15 mouse cellular contexts compared by ENCODE assay signal in genomic region chr11:65349013-65349412, GRCm38 (mm10).
A peak's percentile ranks its signal among the peaks of the same experiment; 100 is the strongest.
DNase-seq lines count a peak whose midpoint lies in the region; ATAC-seq and TF ChIP-seq lines count a peak whose summit lies in the region.
"Had no signal": no experiment of that assay in that cellular context is flagged by ENCODE, and none has a peak within 500 bp of the region (broad histone marks: within the 10 kb centered on the region; RNA-seq: fewer than 3 reads in every experiment).

No protein-coding gene starts in this region.

- H3K36me3 ChIP-seq in heart, embryonic 11.5 days (ENCODE audit: control insufficient read depth, insufficient read depth, low read length), result no peaks in the 10 kb centered on the region
- no peaks in the 10 kb centered on the region for H3K36me3 ChIP-seq in midbrain, postnatal 0 days (ENCODE audit: insufficient read depth, low read length)
- no peaks in the 10 kb centered on the region for H3K36me3 ChIP-seq in midbrain, embryonic 16.5 days (ENCODE audit: control insufficient read depth, insufficient read depth, low read length)
- no peaks in the 10 kb centered on the region for H3K36me3 ChIP-seq in heart, embryonic 15.5 days
- H3K36me3 ChIP-seq in limb, embryonic 11.5 days (ENCODE audit: control insufficient read depth, insufficient read depth, low read length), result no peaks in the 10 kb centered on the region
- H3K36me3 ChIP-seq: embryonic facial prominence, embryonic 13.5 days; forebrain, embryonic 10.5 days; kidney, embryonic 15.5 days had no signal

- peak; percentile 37 for TF ChIP-seq CTCF in midbrain, postnatal 0 days (IDR thresholded peaks at IDR 0.05)

- no peak overlapping the region for H3K4me3 ChIP-seq in heart, embryonic 11.5 days (ENCODE audit: low read depth, low read length)
- no peak overlapping the region for H3K4me3 ChIP-seq in midbrain, postnatal 0 days (ENCODE audit: low read depth, low read length)
- H3K4me3 ChIP-seq in midbrain, embryonic 16.5 days (ENCODE audit: low read depth, low read length), result no peak overlapping the region
- H3K4me3 ChIP-seq in heart, embryonic 15.5 days, result no peak overlapping the region
- H3K4me3 ChIP-seq in limb, embryonic 11.5 days (ENCODE audit: low read depth, low read length), result no peak overlapping the region
- H3K4me3 ChIP-seq: embryonic facial prominence, embryonic 13.5 days; forebrain, embryonic 10.5 days; kidney, embryonic 15.5 days had no signal

- WGBS in heart, embryonic 11.5 days (ENCODE audit: insufficient replicate concordance), result 26% methylated on average over 5 of the region's 5 CpGs
- WGBS in midbrain, postnatal 0 days, result 60% methylated on average over 5 of the region's 5 CpGs
- WGBS in midbrain, embryonic 16.5 days, result 51% methylated on average over 5 of the region's 5 CpGs
- 24% methylated on average over 5 of the region's 5 CpGs for WGBS in heart, embryonic 15.5 days
- 48% methylated on average over 5 of the region's 5 CpGs for WGBS in limb, embryonic 11.5 days

- peaks cover 4% of the 10 kb centered on the region; the same call in 1 of the 2 replicates for H3K4me1 ChIP-seq in heart, embryonic 11.5 days (ENCODE audit: control insufficient read depth, insufficient read depth, low read length)
- H3K4me1 ChIP-seq in midbrain, postnatal 0 days (ENCODE audit: insufficient read depth, low read length), result no peaks in the 10 kb centered on the region
- no peaks in the 10 kb centered on the region for H3K4me1 ChIP-seq in midbrain, embryonic 16.5 days (ENCODE audit: control insufficient read depth, insufficient read depth, low read length)
- H3K4me1 ChIP-seq in heart, embryonic 15.5 days (replicated peaks), result peaks cover 15% of the 10 kb centered on the region
- H3K4me1 ChIP-seq in limb, embryonic 11.5 days (ENCODE audit: control insufficient read depth, insufficient read depth, low read length), result peaks cover 10% of the 10 kb centered on the region; the same call in 1 of the 2 replicates
- H3K4me1 ChIP-seq: forebrain, embryonic 10.5 days; kidney, embryonic 15.5 days had no signal

- no peak overlapping the region for H3K9ac ChIP-seq in heart, embryonic 11.5 days (ENCODE audit: low read depth, low read length)
- H3K9ac ChIP-seq in midbrain, postnatal 0 days (replicated peaks; ENCODE audit: low read length, poor library complexity, severe bottlenecking), result no peak overlapping the region
- H3K9ac ChIP-seq in midbrain, embryonic 16.5 days (ENCODE audit: low read depth, low read length), result no peak overlapping the region
- H3K9ac ChIP-seq in heart, embryonic 15.5 days, result no peak overlapping the region
- H3K9ac ChIP-seq in limb, embryonic 11.5 days (ENCODE audit: low read length), result no peak overlapping the region
- H3K9ac ChIP-seq: embryonic facial prominence, embryonic 13.5 days; kidney, embryonic 15.5 days had no signal

- no peak overlapping the region for H3K4me2 ChIP-seq in heart, embryonic 11.5 days
- H3K4me2 ChIP-seq in midbrain, postnatal 0 days (ENCODE audit: low read depth, low read length, poor library complexity, severe bottlenecking), result no peak overlapping the region
- H3K4me2 ChIP-seq in midbrain, embryonic 16.5 days (ENCODE audit: low read length), result no peak overlapping the region
- no peak overlapping the region for H3K4me2 ChIP-seq in heart, embryonic 15.5 days
- H3K4me2 ChIP-seq in limb, embryonic 11.5 days (ENCODE audit: low read depth, severe bottlenecking), result no peak overlapping the region
- H3K4me2 ChIP-seq: embryonic facial prominence, embryonic 13.5 days; kidney, embryonic 15.5 days had no signal

- no peaks in the 10 kb centered on the region for H3K9me3 ChIP-seq in heart, embryonic 11.5 days (replicated peaks; ENCODE audit: control insufficient read depth, low read length)
- no peaks in the 10 kb centered on the region for H3K9me3 ChIP-seq in midbrain, postnatal 0 days (ENCODE audit: low read length)
- no peaks in the 10 kb centered on the region for H3K9me3 ChIP-seq in midbrain, embryonic 16.5 days (replicated peaks; ENCODE audit: control insufficient read depth, low read length, poor library complexity, severe bottlenecking)
- H3K9me3 ChIP-seq in heart, embryonic 15.5 days (replicated peaks), result no peaks in the 10 kb centered on the region
- H3K9me3 ChIP-seq in limb, embryonic 11.5 days (ENCODE audit: control insufficient read depth, low read length), result no peaks in the 10 kb centered on the region
- H3K9me3 ChIP-seq: embryonic facial prominence, embryonic 13.5 days; forebrain, embryonic 10.5 days; kidney, embryonic 15.5 days had no signal

- no peaks in the 10 kb centered on the region for H3K27me3 ChIP-seq in heart, embryonic 11.5 days (ENCODE audit: control insufficient read depth, insufficient read depth, low read length)
- H3K27me3 ChIP-seq in midbrain, postnatal 0 days (ENCODE audit: insufficient read depth, low read length), result no peaks in the 10 kb centered on the region
- H3K27me3 ChIP-seq in midbrain, embryonic 16.5 days (ENCODE audit: control insufficient read depth, insufficient read depth, low read depth, low read length), result no peaks in the 10 kb centered on the region
- no peaks in the 10 kb centered on the region for H3K27me3 ChIP-seq in heart, embryonic 15.5 days
- no peaks in the 10 kb centered on the region for H3K27me3 ChIP-seq in limb, embryonic 11.5 days (ENCODE audit: control insufficient read depth, insufficient read depth, low read length)
- H3K27me3 ChIP-seq: CH12.LX; kidney, embryonic 15.5 days had no signal

- peak overlapping the region; percentile 63 for H3K27ac ChIP-seq in heart, embryonic 11.5 days (ENCODE audit: low read depth, low read length)
- H3K27ac ChIP-seq in midbrain, postnatal 0 days (ENCODE audit: low read depth, low read length), result no peak overlapping the region
- H3K27ac ChIP-seq in midbrain, embryonic 16.5 days (ENCODE audit: low read length), result no peak overlapping the region
- peak overlapping the region; percentile 67 for H3K27ac ChIP-seq in heart, embryonic 15.5 days
- no peak overlapping the region for H3K27ac ChIP-seq in limb, embryonic 11.5 days (replicated peaks; ENCODE audit: low read depth, low read length)
- H3K27ac ChIP-seq: embryonic facial prominence, embryonic 13.5 days; forebrain, embryonic 10.5 days; kidney, embryonic 15.5 days had no signal

- no peak for ATAC-seq in heart, embryonic 11.5 days (replicated peaks; ENCODE audit: insufficient number of reproducible peaks, low FRiP score, low TSS enrichment)
- no peak for ATAC-seq in midbrain, postnatal 0 days (ENCODE audit: low FRiP score)
- ATAC-seq in midbrain, embryonic 16.5 days, result no peak
- ATAC-seq in heart, embryonic 15.5 days (replicated peaks; ENCODE audit: insufficient number of reproducible peaks, insufficient read depth, low FRiP score, low read depth), result peak; percentile 72
- ATAC-seq in limb, embryonic 11.5 days (ENCODE audit: insufficient number of reproducible peaks, low FRiP score, low TSS enrichment, low read depth), result no peak

- DNase-seq in heart, postnatal 36 days, result no peak
- DNase-seq in midbrain, postnatal 0 days (ENCODE audit: low spot score), result peak; percentile 14
- DNase-seq in limb, embryonic 11.5 days (ENCODE audit: low spot score), result peak; percentile 28
- no peak for DNase-seq in thymus, postnatal 25 days
- DNase-seq: cerebellum, adult 2 months; layer of hippocampus, postnatal 36 days; lung, adult 18-20 months; thymus, adult 18-20 months had no signal

- intact Hi-C loops in heart, postnatal 36 days (cut with DNase I), result no loop called here

Comparison
In these comparisons a context has a peak if more than half of its experiments do, and no peak if none do; other contexts are left out.
1. H3K27ac ChIP-seq: peak in heart, embryonic 11.5 days (single experiment) and heart, embryonic 15.5 days (single experiment); none in midbrain, postnatal 0 days (single experiment), midbrain, embryonic 16.5 days (single experiment) and limb, embryonic 11.5 days (single experiment).
2. DNase-seq: peak in midbrain, postnatal 0 days (single experiment) and limb, embryonic 11.5 days (single experiment); none in heart, postnatal 36 days (0 of 2) and thymus, postnatal 25 days (single experiment).